Mouse (Mus musculus): ENCODE results near the gene Cxcr6. TPM values are rescaled to one million over a fixed set of nuclear protein-coding genes. Genes with fewer than 3 reads are reported as not detected.
"Not testable (repeated sequence)": the region's sequence is repeated elsewhere in the genome, so short reads cannot be mapped to it uniquely, and the experiment has no call there.

Gene Cxcr6
- polyA plus RNA-seq, 1 experiment from 2014 or later, result 0.18 TPM

DNA sequence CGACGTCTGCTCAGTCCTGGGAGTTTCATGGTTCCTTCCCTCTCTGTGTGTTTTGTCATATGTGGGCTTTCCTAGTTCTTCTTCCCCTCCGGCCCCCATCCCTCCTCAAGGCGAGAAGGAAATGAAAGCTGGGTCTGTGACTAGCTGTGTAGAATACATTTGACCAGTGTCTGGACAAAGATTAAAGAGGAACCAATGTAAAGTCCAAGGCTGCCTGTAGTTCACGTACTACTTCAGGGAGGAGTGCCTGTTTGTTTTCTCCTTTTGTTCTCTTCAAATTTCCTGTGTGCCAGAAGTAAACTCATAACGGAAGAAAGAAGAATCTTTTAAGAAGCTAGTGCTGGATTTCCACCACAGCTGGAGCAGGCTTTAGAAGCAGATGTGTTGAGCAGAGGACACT is 36.7 kb upstream of the Cxcr6 start:
- 82% methylated on average over 6 of the region's 6 CpGs for WGBS
- Histone ChIP-seq H3K4me3 (replicated peaks; ENCODE audit: low read length) (no peak overlapping the region), H3K36me3 (ENCODE audit: control insufficient read depth, insufficient read depth) (no peaks in the 10 kb centered on the region), H3K27ac (ENCODE audit: low read length) (no peak overlapping the region), H3K4me1 (replicated peaks; ENCODE audit: control insufficient read depth, insufficient read depth, low read length) (no peaks in the 10 kb centered on the region), H3K4me2 (ENCODE audit: low read length) (no peak overlapping the region), H3K27me3 (replicated peaks; ENCODE audit: control insufficient read depth, insufficient read depth, low read length) (no peaks in the 10 kb centered on the region), H3K9ac (replicated peaks; ENCODE audit: low read depth, low read length) (no peak overlapping the region), H3K9me3 (ENCODE audit: control insufficient read depth, low read length) (no peaks in the 10 kb centered on the region)
- no peak for ATAC-seq

DNA sequence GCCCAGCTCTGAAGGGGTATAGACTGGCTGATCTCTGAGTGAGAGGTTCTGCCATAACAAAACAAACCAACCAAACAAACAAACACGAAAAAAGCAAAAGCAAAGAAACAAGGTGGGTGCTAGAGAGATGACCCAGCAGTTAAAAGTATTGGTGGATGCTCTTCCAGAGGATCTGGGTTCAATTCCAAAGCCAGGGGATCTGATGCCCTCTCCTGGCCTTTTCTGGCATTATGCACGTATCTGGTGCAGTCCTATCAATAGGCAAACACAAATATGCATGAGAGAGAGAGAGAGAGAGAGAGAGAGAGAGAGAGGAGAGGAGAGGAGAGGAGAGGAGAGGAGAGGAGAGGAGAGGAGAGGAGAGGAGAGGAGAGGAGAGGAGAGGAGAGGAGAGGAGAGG is 33.0 kb upstream of the Cxcr6 start:
- not testable (repeated sequence) for H3K4me2 ChIP-seq (ENCODE audit: low read length); H3K27me3 ChIP-seq (replicated peaks; ENCODE audit: control insufficient read depth, insufficient read depth, low read length); H3K4me3 ChIP-seq (replicated peaks; ENCODE audit: low read length); H3K9ac ChIP-seq (replicated peaks; ENCODE audit: low read depth, low read length); ATAC-seq; H3K4me1 ChIP-seq (replicated peaks; ENCODE audit: control insufficient read depth, insufficient read depth, low read length); H3K27ac ChIP-seq (ENCODE audit: low read length); H3K36me3 ChIP-seq (ENCODE audit: control insufficient read depth, insufficient read depth); H3K9me3 ChIP-seq (ENCODE audit: control insufficient read depth, low read length)
- 38% methylated on average over 2 of the region's 2 CpGs for WGBS

DNA sequence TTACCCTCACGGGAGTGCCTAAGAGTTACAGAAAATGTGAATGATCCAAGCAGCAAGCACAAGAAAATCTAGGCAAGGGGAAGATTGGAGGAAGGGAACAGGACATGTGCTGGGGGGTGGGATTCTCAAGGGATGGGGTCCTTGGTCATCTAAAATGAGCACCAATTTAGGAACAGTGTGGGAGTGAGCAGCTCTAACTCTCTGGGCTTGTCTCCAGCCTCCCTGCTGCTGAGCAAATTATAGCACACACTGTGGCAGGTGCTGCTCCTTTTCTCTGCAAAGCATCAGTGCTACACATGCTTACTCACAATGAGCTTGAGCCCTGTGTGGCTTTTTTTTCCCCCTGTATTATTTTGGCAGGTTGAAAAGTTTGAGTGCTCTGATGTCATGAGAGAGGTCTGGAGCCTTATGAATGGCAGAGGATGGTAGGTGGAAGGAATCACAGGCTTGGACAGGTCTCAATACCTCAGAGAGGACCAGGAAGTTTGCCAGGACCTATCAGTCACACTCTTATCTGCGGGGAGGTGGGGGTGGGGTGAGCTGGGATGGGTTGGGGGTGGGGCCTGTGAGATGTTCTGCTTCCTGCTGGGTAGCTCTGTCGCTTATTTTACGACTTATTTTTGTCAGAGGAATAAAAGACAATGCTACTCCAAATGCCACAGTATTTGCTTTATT is 17.3 kb upstream of the Cxcr6 start:
- Histone ChIP-seq H3K4me1 (replicated peaks; ENCODE audit: control insufficient read depth, insufficient read depth, low read length) (no peaks in the 10 kb centered on the region), H3K9ac (replicated peaks; ENCODE audit: low read depth, low read length) (no peak overlapping the region), H3K4me2 (ENCODE audit: low read length) (no peak overlapping the region), H3K27ac (ENCODE audit: low read length) (no peak overlapping the region), H3K36me3 (ENCODE audit: control insufficient read depth, insufficient read depth) (peaks cover 11% of the 10 kb centered on the region), H3K9me3 (ENCODE audit: control insufficient read depth, low read length) (no peaks in the 10 kb centered on the region), H3K27me3 (replicated peaks; ENCODE audit: control insufficient read depth, insufficient read depth, low read length) (no peaks in the 10 kb centered on the region), H3K4me3 (replicated peaks; ENCODE audit: low read length) (no peak overlapping the region)
- 77% methylated on average over 4 of the region's 4 CpGs for WGBS
- no peak for ATAC-seq

DNA sequence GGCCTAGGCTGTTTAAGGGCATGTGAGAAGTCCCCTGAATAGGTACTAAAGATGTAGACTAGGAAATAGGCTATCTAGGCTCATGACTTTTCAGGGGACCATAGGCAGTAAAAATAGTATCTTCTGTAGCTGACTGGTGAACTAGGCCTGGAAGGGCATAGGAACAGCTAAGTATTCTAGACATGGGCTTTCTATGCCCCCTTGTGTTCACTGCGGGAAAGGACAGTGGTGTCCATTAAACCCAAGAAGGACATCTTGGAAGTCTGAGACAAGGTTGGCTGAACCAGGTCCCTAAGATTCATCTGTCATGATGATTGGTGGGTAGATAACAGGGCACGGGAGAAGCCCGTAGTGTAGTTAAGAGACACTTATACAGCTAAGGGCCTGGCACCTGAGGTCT is 10.1 kb upstream of the Cxcr6 start:
- Histone ChIP-seq H3K9me3 (ENCODE audit: control insufficient read depth, low read length) (no peaks in the 10 kb centered on the region), H3K9ac (replicated peaks; ENCODE audit: low read depth, low read length) (no peak overlapping the region), H3K27me3 (replicated peaks; ENCODE audit: control insufficient read depth, insufficient read depth, low read length) (no peaks in the 10 kb centered on the region), H3K27ac (ENCODE audit: low read length) (no peak overlapping the region), H3K36me3 (ENCODE audit: control insufficient read depth, insufficient read depth) (peaks cover 3% of the 10 kb centered on the region; the same call in 1 of the 2 replicates), H3K4me3 (replicated peaks; ENCODE audit: low read length) (no peak overlapping the region), H3K4me1 (replicated peaks; ENCODE audit: control insufficient read depth, insufficient read depth, low read length) (no peaks in the 10 kb centered on the region), H3K4me2 (ENCODE audit: low read length) (no peak overlapping the region)
- WGBS, result 72% methylated on average over 3 of the region's 3 CpGs
- no peak for ATAC-seq

DNA sequence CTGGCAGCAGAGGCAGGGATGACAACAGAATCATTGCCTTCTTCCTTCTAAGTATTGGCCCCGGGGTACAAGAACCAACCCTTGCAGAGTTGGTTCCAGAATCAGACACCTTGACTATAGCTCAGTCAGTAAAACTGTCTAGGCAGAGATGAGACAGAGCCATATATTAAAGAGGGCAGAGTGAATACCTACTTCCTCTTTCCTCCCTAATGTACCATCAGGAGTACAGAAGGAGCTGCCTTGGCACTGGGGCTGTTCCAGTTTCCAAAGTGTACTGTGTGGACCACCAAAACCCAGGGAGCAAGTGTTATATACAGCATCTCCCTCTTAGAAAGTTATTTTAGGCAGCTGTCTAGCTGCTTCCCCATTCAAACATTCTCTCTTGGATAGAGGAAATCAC is 4.7 kb upstream of the Cxcr6 start:
- H3K9me3 ChIP-seq (ENCODE audit: control insufficient read depth, low read length), result no peaks in the 10 kb centered on the region
- WGBS, result 100% methylated on average over 1 of the region's 1 CpGs
- H3K27ac ChIP-seq (ENCODE audit: low read length), result no peak overlapping the region
- H3K4me3 ChIP-seq (replicated peaks; ENCODE audit: low read length), result no peak overlapping the region
- H3K36me3 ChIP-seq (ENCODE audit: control insufficient read depth, insufficient read depth), result no peaks in the 10 kb centered on the region
- no peaks in the 10 kb centered on the region for H3K4me1 ChIP-seq (replicated peaks; ENCODE audit: control insufficient read depth, insufficient read depth, low read length)
- H3K9ac ChIP-seq (replicated peaks; ENCODE audit: low read depth, low read length), result no peak overlapping the region
- H3K4me2 ChIP-seq (ENCODE audit: low read length), result no peak overlapping the region
- no peaks in the 10 kb centered on the region for H3K27me3 ChIP-seq (replicated peaks; ENCODE audit: control insufficient read depth, insufficient read depth, low read length)
- ATAC-seq, result no peak

DNA sequence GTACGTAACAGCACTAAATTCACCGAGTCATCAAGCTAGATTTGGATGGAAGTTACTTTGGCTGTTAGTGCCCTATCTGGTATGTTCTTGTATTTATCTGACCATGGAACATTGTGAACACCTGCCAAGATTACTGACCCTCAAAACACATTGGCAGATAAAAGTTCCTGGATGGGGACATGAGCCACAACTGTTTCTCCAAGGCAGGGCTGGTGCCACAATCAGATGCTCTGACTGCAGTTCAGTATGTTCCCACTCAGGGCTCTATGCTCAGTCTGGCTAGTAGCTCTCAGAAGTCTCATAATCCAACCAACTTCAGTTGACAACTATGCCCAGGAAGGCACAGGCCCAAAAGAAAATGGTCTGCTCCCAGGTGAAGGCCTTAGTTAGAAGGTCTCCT is 3.9 kb upstream of the Cxcr6 start:
- Histone ChIP-seq H3K27ac (ENCODE audit: low read length) (no peak overlapping the region), H3K4me2 (ENCODE audit: low read length) (no peak overlapping the region), H3K4me1 (replicated peaks; ENCODE audit: control insufficient read depth, insufficient read depth, low read length) (no peaks in the 10 kb centered on the region), H3K36me3 (ENCODE audit: control insufficient read depth, insufficient read depth) (no peaks in the 10 kb centered on the region), H3K27me3 (replicated peaks; ENCODE audit: control insufficient read depth, insufficient read depth, low read length) (no peaks in the 10 kb centered on the region), H3K9me3 (ENCODE audit: control insufficient read depth, low read length) (no peaks in the 10 kb centered on the region), H3K4me3 (replicated peaks; ENCODE audit: low read length) (no peak overlapping the region), H3K9ac (replicated peaks; ENCODE audit: low read depth, low read length) (no peak overlapping the region)
- WGBS, result 99% methylated on average over 2 of the region's 2 CpGs
- no peak for ATAC-seq

DNA sequence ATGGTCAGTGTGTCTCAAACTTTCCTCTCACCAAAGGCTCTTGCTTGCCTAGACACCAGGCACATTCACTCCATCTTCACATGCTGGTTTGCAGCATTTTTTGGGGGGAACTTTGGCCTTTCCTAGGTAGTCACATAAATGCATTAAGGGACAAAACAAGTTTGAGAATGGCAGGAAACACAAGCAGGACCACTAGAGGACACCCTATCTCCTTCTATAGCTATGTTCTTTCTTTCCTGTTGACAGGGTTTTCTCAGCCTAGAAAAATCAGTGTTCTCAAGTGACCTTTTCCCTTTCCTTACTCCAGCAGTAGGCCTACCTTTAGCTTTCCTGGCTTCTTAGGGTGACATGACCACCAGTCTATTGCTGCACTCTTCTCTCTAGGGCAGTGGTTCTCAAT is 3.4 kb upstream of the Cxcr6 start:
- H3K4me1 ChIP-seq (replicated peaks; ENCODE audit: control insufficient read depth, insufficient read depth, low read length), result no peaks in the 10 kb centered on the region
- no peak overlapping the region for H3K9ac ChIP-seq (replicated peaks; ENCODE audit: low read depth, low read length)
- ATAC-seq, result no peak
- H3K9me3 ChIP-seq (ENCODE audit: control insufficient read depth, low read length), result no peaks in the 10 kb centered on the region
- no peak overlapping the region for H3K4me3 ChIP-seq (replicated peaks; ENCODE audit: low read length)
- no peaks in the 10 kb centered on the region for H3K36me3 ChIP-seq (ENCODE audit: control insufficient read depth, insufficient read depth)
- no peak overlapping the region for H3K4me2 ChIP-seq (ENCODE audit: low read length)
- H3K27ac ChIP-seq (ENCODE audit: low read length), result no peak overlapping the region
- no peaks in the 10 kb centered on the region for H3K27me3 ChIP-seq (replicated peaks; ENCODE audit: control insufficient read depth, insufficient read depth, low read length)

DNA sequence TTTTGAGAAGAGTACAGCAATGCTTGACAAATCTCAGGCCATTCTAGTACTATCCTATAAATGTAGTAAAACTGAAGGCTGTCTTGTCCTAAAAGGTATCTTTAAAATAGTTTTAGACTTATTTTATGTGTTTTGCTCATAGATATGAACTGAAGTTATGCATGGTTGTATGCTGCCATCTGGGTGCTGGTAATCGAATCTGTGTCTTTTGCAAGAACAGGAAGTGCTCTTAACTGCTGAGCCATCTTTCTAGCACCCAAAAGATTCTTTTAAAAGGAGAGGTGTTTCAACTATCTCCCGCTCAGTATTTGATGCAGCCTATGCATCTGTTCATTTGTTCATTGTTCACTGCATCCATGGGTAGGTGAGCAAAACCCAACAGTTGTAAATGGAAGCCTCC is 1.0 kb upstream of the Cxcr6 start:
- H3K27me3 ChIP-seq (replicated peaks; ENCODE audit: control insufficient read depth, insufficient read depth, low read length), result no peaks in the 10 kb centered on the region
- H3K4me2 ChIP-seq (ENCODE audit: low read length), result no peak overlapping the region
- no peaks in the 10 kb centered on the region for H3K9me3 ChIP-seq (ENCODE audit: control insufficient read depth, low read length)
- H3K36me3 ChIP-seq (ENCODE audit: control insufficient read depth, insufficient read depth), result no peaks in the 10 kb centered on the region; the same call in 1 of the 2 replicates
- no peak overlapping the region for H3K27ac ChIP-seq (ENCODE audit: low read length)
- no peaks in the 10 kb centered on the region for H3K4me1 ChIP-seq (replicated peaks; ENCODE audit: control insufficient read depth, insufficient read depth, low read length)
- no peak overlapping the region for H3K9ac ChIP-seq (replicated peaks; ENCODE audit: low read depth, low read length)
- WGBS, result 96% methylated on average over 2 of the region's 2 CpGs
- ATAC-seq, result no peak
- no peak overlapping the region for H3K4me3 ChIP-seq (replicated peaks; ENCODE audit: low read length)

DNA sequence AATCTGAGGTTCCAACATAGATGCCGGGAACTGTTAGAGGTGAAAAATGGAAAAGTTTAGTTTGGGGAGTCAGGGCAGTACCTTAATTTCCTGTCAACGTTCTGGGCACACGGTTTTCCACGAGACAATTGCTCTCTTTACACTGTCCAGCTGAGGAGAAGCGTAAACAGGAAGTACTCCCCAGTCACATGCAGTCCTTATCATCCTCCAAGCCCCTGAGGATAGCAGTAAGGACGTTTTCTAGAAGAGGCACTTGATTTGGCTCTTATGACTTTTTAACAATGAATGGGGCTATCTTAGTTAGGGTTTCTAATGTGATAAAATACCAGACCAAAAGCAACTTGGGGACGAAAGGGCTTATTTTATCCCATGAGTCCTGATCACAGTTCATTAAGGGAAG is 2.3 kb downstream of the Cxcr6 start:
- no peak overlapping the region for H3K27ac ChIP-seq (ENCODE audit: low read length)
- H3K36me3 ChIP-seq (ENCODE audit: control insufficient read depth, insufficient read depth), result peaks cover 2% of the 10 kb centered on the region
- no peaks in the 10 kb centered on the region for H3K4me1 ChIP-seq (replicated peaks; ENCODE audit: control insufficient read depth, insufficient read depth, low read length)
- WGBS, result 87% methylated on average over 7 of the region's 7 CpGs
- no peak overlapping the region for H3K4me2 ChIP-seq (ENCODE audit: low read length)
- no peaks in the 10 kb centered on the region for H3K27me3 ChIP-seq (replicated peaks; ENCODE audit: control insufficient read depth, insufficient read depth, low read length)
- H3K9me3 ChIP-seq (ENCODE audit: control insufficient read depth, low read length), result no peaks in the 10 kb centered on the region
- no peak for ATAC-seq
- no peak overlapping the region for H3K4me3 ChIP-seq (replicated peaks; ENCODE audit: low read length)
- H3K9ac ChIP-seq (replicated peaks; ENCODE audit: low read depth, low read length), result no peak overlapping the region

DNA sequence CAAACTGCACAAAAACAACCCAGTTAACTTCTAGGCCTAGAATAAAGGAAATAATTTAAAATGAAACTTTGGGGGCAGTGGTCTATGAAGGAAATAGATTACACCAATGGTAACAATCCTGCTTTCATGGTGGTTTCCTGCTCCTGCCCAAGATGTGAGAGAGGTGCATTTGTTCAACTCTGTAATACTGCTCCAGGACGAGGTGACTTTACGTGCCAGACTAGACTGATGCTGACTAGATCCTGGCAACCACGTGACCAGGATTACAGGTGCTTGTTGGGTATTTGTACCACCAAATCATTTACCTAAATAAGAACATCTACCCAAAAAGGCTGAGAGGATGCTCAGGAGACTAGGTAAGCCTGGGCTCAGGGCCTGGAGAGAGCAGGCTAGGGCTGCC is 5.6 kb downstream of the Cxcr6 start:
- Histone ChIP-seq H3K9ac (replicated peaks; ENCODE audit: low read depth, low read length) (no peak overlapping the region), H3K4me3 (replicated peaks; ENCODE audit: low read length) (no peak overlapping the region), H3K9me3 (ENCODE audit: control insufficient read depth, low read length) (no peaks in the 10 kb centered on the region), H3K4me2 (ENCODE audit: low read length) (no peak overlapping the region), H3K27me3 (replicated peaks; ENCODE audit: control insufficient read depth, insufficient read depth, low read length) (no peaks in the 10 kb centered on the region), H3K27ac (ENCODE audit: low read length) (no peak overlapping the region), H3K4me1 (replicated peaks; ENCODE audit: control insufficient read depth, insufficient read depth, low read length) (no peaks in the 10 kb centered on the region), H3K36me3 (ENCODE audit: control insufficient read depth, insufficient read depth) (peaks cover 2% of the 10 kb centered on the region)
- ATAC-seq, result no peak
- WGBS, result 92% methylated on average over 3 of the region's 3 CpGs

Measured in forebrain, embryonic 16.5 days (tissue).